Mouse (Mus musculus) embryonic fibroblast, embryonic 13.5 days (primary cell): ENCODE results near the gene Bbs9.

Source experiments
- CTCF ChIP-seq: IDR thresholded peaks from 2 replicates; pipeline ENCODE4 v1.5.1; 2011; ENCODE audit warnings: mild to moderate bottlenecking, control low read depth, low read length, moderate library complexity, borderline replicate concordance; ENCODE audit not compliant: insufficient read depth
- POLR2A ChIP-seq: IDR thresholded peaks from 2 replicates; pipeline ENCODE4 v1.6.1; 2011; ENCODE audit warnings: low read depth, mild to moderate bottlenecking, control low read depth, low read length, moderate library complexity

DNA sequence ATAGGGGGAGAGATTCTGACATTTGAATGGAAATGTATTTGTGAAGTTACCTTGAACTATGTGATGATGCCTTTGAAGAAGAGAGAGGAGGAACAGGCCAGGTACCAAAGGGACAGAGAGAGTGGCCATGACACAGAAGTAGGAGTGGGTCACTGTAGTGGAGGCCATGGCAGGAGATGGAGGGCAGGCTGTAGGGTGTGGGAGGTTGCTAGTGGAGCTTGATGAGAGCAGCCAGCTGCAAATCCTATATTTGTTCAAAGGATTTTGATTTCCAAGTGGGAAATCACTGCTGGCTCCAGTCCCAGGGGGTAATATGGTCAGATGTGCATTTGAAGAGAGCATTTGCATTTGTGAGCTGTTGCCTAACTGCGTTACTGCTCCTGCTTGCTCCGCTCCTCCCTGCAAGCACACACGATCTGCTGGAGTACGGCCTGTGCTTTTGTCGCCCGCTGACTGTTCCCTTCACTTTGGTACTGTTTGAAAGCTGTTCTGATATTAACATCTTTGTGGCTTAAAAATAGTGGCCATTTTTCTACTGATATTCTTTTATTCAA is 137.8 kb downstream of the Bbs9 start:
- TF ChIP-seq POLR2A (no peak), CTCF (no peak)
